Mouse (Mus musculus) CH12.LX (cell line): Measurements from ENCODE around the gene Bcas3. TPM values are rescaled to one million over a fixed set of nuclear protein-coding genes. Genes with fewer than 3 reads are reported as not detected.
A peak's percentile ranks its signal among the peaks of the same experiment; 100 is the strongest.

Source experiments
- DNase-seq: peaks from one replicate; pipeline ENCODE4 v3.0.0-alpha.2; 2013; ENCODE audit errors: extremely low read depth
- H3K27ac ChIP-seq: 2 replicates; pipeline ENCODE4 v1.5.1; 2012; ENCODE audit warnings: low read depth, mild to moderate bottlenecking, control low read depth, moderate library complexity; ENCODE audit not compliant: insufficient read depth
- H3K27me3 ChIP-seq: replicated peaks from 2 replicates; pipeline ENCODE3; 2012; ENCODE audit warnings: inconsistent platforms
- H3K36me3 ChIP-seq, 2 experiments: replicated peaks in 1 of 2; 2 replicates each; pipeline versions ENCODE3 to v1.6.1; 2012; ENCODE audit warnings: inconsistent platforms in 1 of 2, low read length in 1 of 2, mild to moderate bottlenecking in 1 of 2, mixed read lengths in 1 of 2, moderate library complexity in 1 of 2; ENCODE audit not compliant: control insufficient read depth in 1 of 2, insufficient read depth in 1 of 2
- H3K4me1 ChIP-seq, 2 experiments: 2 replicates each; pipeline ENCODE4 v1.6.1; 2012; ENCODE audit warnings: inconsistent platforms in 1 of 2, moderate library complexity in 1 of 2; ENCODE audit not compliant: insufficient read depth in 2 of 2, control insufficient read depth in 1 of 2
- H3K4me2 ChIP-seq: 2 replicates; pipeline ENCODE4 v1.6.1; 2012; ENCODE audit warnings: low read depth, mild to moderate bottlenecking, control low read depth; ENCODE audit not compliant: poor library complexity, insufficient read depth, severe bottlenecking
- H3K4me3 ChIP-seq, 3 experiments: fragments of 150-350 bp in 1 of 3; sonication (generic) in 1 of 3; replicated peaks in 1 of 3; 2 replicates each; pipeline versions ENCODE3 to v1.5.1; 2011 to 2012; ENCODE audit warnings: low read depth in 2 of 3, low read length in 2 of 3, mild to moderate bottlenecking in 2 of 3, moderate library complexity in 2 of 3, control low read depth in 1 of 3, improper control_type of control experiment in 1 of 3, inconsistent platforms in 1 of 3, mixed read lengths in 1 of 3; ENCODE audit not compliant: poor library complexity in 1 of 3
- H3K79me2 ChIP-seq: replicated peaks from 2 replicates; pipeline ENCODE4 v1.6.1; 2012; ENCODE audit warnings: mild to moderate bottlenecking, moderate library complexity; ENCODE audit not compliant: control insufficient read depth, poor library complexity, insufficient read depth, severe bottlenecking; ENCODE audit errors: extremely low read depth
- H3K9ac ChIP-seq: 2 replicates; pipeline ENCODE4 v1.6.1; 2012; ENCODE audit warnings: low read depth, mild to moderate bottlenecking, control low read depth, moderate library complexity; ENCODE audit not compliant: insufficient read depth
- H3K9me3 ChIP-seq: replicated peaks from 2 replicates; pipeline ENCODE3; 2012; ENCODE audit warnings: low read length, inconsistent platforms, mixed read lengths
- CHD1 ChIP-seq: IDR thresholded peaks from 2 replicates; pipeline ENCODE4 v1.6.1; 2012; ENCODE audit warnings: low read depth, low read length, improper control_type of control experiment, inconsistent platforms
- CTCF ChIP-seq, 2 experiments: IDR thresholded peaks in 1 of 2; conservative IDR thresholded peaks in 1 of 2; 2 replicates each; pipeline ENCODE4 v1.5.1; 2011 to 2012; ENCODE audit warnings: low read depth in 2 of 2, low read length in 2 of 2, improper control_type of control experiment in 1 of 2, inconsistent platforms in 1 of 2, mild to moderate bottlenecking in 1 of 2, moderate library complexity in 1 of 2
- E2F4 ChIP-seq: IDR thresholded peaks from 2 replicates; pipeline ENCODE4 v1.6.1; 2011; ENCODE audit warnings: low read depth, low read length, improper control_type of control experiment; ENCODE audit not compliant: insufficient replicate concordance
- ELF1 ChIP-seq: IDR thresholded peaks from 2 replicates; pipeline ENCODE4 v1.6.1; 2014; ENCODE audit warnings: low read depth, mild to moderate bottlenecking, inconsistent platforms, low read length, improper control_type of control experiment
- EP300 ChIP-seq: IDR thresholded peaks from 2 replicates; pipeline ENCODE4 v1.6.1; 2011; ENCODE audit warnings: low read length, improper control_type of control experiment
- ETS1 ChIP-seq: conservative IDR thresholded peaks from 2 replicates; pipeline ENCODE4 v1.6.1; 2012; ENCODE audit warnings: low read depth, mild to moderate bottlenecking, inconsistent platforms, low read length, improper control_type of control experiment, moderate library complexity
- GABPA ChIP-seq: IDR thresholded peaks from 2 replicates; pipeline ENCODE4 v1.6.1; 2012; ENCODE audit warnings: low read depth, low read length, improper control_type of control experiment, inconsistent platforms; ENCODE audit not compliant: insufficient replicate concordance
- HCFC1 ChIP-seq: IDR thresholded peaks from 2 replicates; pipeline ENCODE4 v1.6.1; 2012; ENCODE audit warnings: low read depth, mild to moderate bottlenecking, inconsistent platforms, low read length, improper control_type of control experiment
- IRF4 ChIP-seq: IDR thresholded peaks from 2 replicates; pipeline ENCODE4 v1.6.1; 2014; ENCODE audit warnings: low read depth, mild to moderate bottlenecking, inconsistent platforms, low read length, improper control_type of control experiment
- KAT2A ChIP-seq: IDR thresholded peaks from 2 replicates; pipeline ENCODE4 v1.6.1; 2012; ENCODE audit warnings: low read length, improper control_type of control experiment, inconsistent platforms; ENCODE audit not compliant: insufficient replicate concordance
- MAX ChIP-seq: IDR thresholded peaks from 2 replicates; pipeline ENCODE4 v1.6.1; 2011; ENCODE audit warnings: low read length, improper control_type of control experiment
- MAZ ChIP-seq: IDR thresholded peaks from 2 replicates; pipeline ENCODE4 v1.6.1; 2012; ENCODE audit warnings: low read depth, mild to moderate bottlenecking, inconsistent platforms, low read length, improper control_type of control experiment, moderate library complexity
- MXI1 ChIP-seq: IDR thresholded peaks from 2 replicates; pipeline ENCODE4 v1.6.1; 2011; ENCODE audit warnings: mild to moderate bottlenecking, low read depth, low read length, improper control_type of control experiment
- NELFE ChIP-seq: IDR thresholded peaks from 2 replicates; pipeline ENCODE4 v1.6.1; 2011; ENCODE audit warnings: low read depth, low read length, improper control_type of control experiment
- NRF1 ChIP-seq: IDR thresholded peaks from 2 replicates; pipeline ENCODE4 v1.6.1; 2014; ENCODE audit warnings: low read depth, mild to moderate bottlenecking, inconsistent platforms, low read length, improper control_type of control experiment, moderate library complexity
- PAX5 ChIP-seq: IDR thresholded peaks from 2 replicates; pipeline ENCODE4 v1.6.1; 2012; ENCODE audit warnings: low read length, inconsistent platforms, mixed read lengths
- POLR2A ChIP-seq: IDR thresholded peaks from 2 replicates; pipeline ENCODE4 v1.6.1; 2011; ENCODE audit warnings: low read depth, mild to moderate bottlenecking, improper control_type of control experiment, low read length
- POLR2AphosphoS2 ChIP-seq: IDR thresholded peaks from 2 replicates; pipeline ENCODE4 v1.6.1; 2011; ENCODE audit warnings: low read depth, low read length, improper control_type of control experiment
- RAD21 ChIP-seq: IDR thresholded peaks from 2 replicates; pipeline ENCODE4 v1.6.1; 2011; ENCODE audit warnings: low read depth, mild to moderate bottlenecking, low read length, improper control_type of control experiment, moderate library complexity
- RCOR1 ChIP-seq: conservative IDR thresholded peaks from 2 replicates; pipeline ENCODE4 v1.6.1; 2012; ENCODE audit warnings: low read depth, mild to moderate bottlenecking, inconsistent platforms, low read length, improper control_type of control experiment
- SIN3A ChIP-seq: IDR thresholded peaks from 2 replicates; pipeline ENCODE4 v1.6.1; 2012; ENCODE audit warnings: low read length, improper control_type of control experiment, inconsistent platforms
- SMC3 ChIP-seq: IDR thresholded peaks from 2 replicates; pipeline ENCODE4 v1.6.1; 2011; ENCODE audit warnings: low read depth, low read length, improper control_type of control experiment
- TBP ChIP-seq: conservative IDR thresholded peaks from 2 replicates; pipeline ENCODE4 v1.6.1; 2011; ENCODE audit warnings: low read depth, low read length, improper control_type of control experiment
- TCF12 ChIP-seq: IDR thresholded peaks from 2 replicates; pipeline ENCODE4 v1.6.1; 2014; ENCODE audit warnings: low read depth, mild to moderate bottlenecking, inconsistent platforms, low read length, improper control_type of control experiment
- UBTF ChIP-seq: IDR thresholded peaks from 2 replicates; pipeline ENCODE4 v1.6.1; 2012; ENCODE audit warnings: low read depth, mild to moderate bottlenecking, inconsistent platforms, low read length, improper control_type of control experiment, moderate library complexity
- USF2 ChIP-seq: conservative IDR thresholded peaks from 2 replicates; pipeline ENCODE4 v1.6.1; 2011; ENCODE audit warnings: low read depth, low read length, improper control_type of control experiment
- ZC3H11A ChIP-seq: IDR thresholded peaks from 2 replicates; pipeline ENCODE4 v1.6.1; 2012; ENCODE audit warnings: low read depth, mild to moderate bottlenecking, inconsistent platforms, low read length, improper control_type of control experiment
- ZKSCAN1 ChIP-seq: IDR thresholded peaks from 2 replicates; pipeline ENCODE4 v1.6.1; 2012; ENCODE audit warnings: low read depth, inconsistent platforms, low read length, improper control_type of control experiment, borderline replicate concordance
- ZMIZ1 ChIP-seq: IDR thresholded peaks from 2 replicates; pipeline ENCODE4 v1.6.1; 2012; ENCODE audit warnings: low read depth, mild to moderate bottlenecking, inconsistent platforms, low read length, improper control_type of control experiment
- ZNF384 ChIP-seq: IDR thresholded peaks from 2 replicates; pipeline ENCODE4 v1.6.1; 2012; ENCODE audit warnings: low read depth, low read length, improper control_type of control experiment, inconsistent platforms
- dilution Hi-C: fragments of 300-500 bp; cut with MboI; formaldehyde crosslinking; loops from 2 replicates; pipeline ENCODE4 v1.14.3; 2020; ENCODE audit warnings: low sequenced_read_pairs; ENCODE audit not compliant: extremely low pct_unique_long_range_greater_than_20kb, extremely low pct_ligation_motif_present
- in situ Hi-C: fragments of 300-500 bp; cut with MboI; formaldehyde crosslinking; loops from 3 replicates; pipeline ENCODE4 v1.14.3; 2019; ENCODE audit warnings: low sequenced_read_pairs, low pct_ligation_motif_present, low pct_unique_long_range_greater_than_20kb, mixed read lengths
- polyA plus RNA-seq: library from polyadenylated mRNA; unstranded; fragments of >175 nt; gene quantifications from 2 replicates; pipeline ENCODE4 v1.2.1, GENCODE M21; 2012; ENCODE audit warnings: low read depth; ENCODE audit not compliant: insufficient read length
- total RNA-seq, 2 experiments: library from RNA; depleted of rRNA; stranded (reverse); fragments of 300-350 nt in 1 of 2; fragments of >200 nt in 1 of 2; gene quantifications; 2 replicates each; pipeline ENCODE4 v1.2.3; 2012 to 2014

Gene Bcas3
- total and polyA plus RNA-seq, 3 experiments: 8.2 to 21.3 (median 9.7) TPM

DNA sequence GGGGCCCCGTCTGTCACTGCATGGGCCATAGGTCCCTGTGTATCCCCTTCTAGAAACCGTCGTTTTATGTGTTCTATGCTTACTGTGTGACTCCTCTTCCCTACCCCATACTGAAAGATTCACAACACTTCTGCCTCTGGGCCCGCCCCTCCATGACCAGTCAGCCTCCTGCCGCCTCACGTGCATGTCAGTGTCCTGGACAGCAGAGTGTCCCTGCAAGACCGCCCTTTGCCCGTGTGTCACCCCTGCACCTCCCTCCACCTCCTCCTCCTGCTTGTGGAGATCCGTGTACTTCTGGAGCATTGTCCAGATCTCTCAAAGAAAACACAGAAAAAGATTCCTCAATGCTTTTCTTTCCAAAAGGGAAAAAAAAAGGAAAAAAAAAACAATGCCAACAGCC, 468.7 kb downstream of the Bcas3 start:
- no peak for DNase-seq
- H3K4me2 ChIP-seq: no peak overlapping the region
- H3K9me3 ChIP-seq: no peaks in the 10 kb centered on the region
- TF ChIP-seq POLR2A: no peak
- TF ChIP-seq MAX: no peak
- no peak for TF ChIP-seq TBP
- TF ChIP-seq CHD1: no peak
- TF ChIP-seq MXI1: no peak
- no peak for TF ChIP-seq ZMIZ1
- TF ChIP-seq NRF1: no peak
- no peak for TF ChIP-seq ETS1
- TF ChIP-seq RCOR1: no peak
- no peak for TF ChIP-seq ZNF384
- no peak for TF ChIP-seq UBTF
- no peak for TF ChIP-seq MAZ
- no peak for TF ChIP-seq HCFC1
- TF ChIP-seq ZC3H11A: no peak
- TF ChIP-seq RAD21: no peak
- TF ChIP-seq IRF4: no peak
- no peak for TF ChIP-seq KAT2A
- TF ChIP-seq, all 38 proteins: peak for 0
- dilution Hi-C loops: no loop called here
- no peak overlapping the region for H3K4me3 ChIP-seq
- H3K9ac ChIP-seq: no peak overlapping the region
- in situ Hi-C loops: loop anchor here (5.0 to 10.0 kb wide), 2 partner anchors 297 to 439 kb away; no protein-coding TSS in a partner anchor
- no peaks in the 10 kb centered on the region for H3K36me3 ChIP-seq
- no peaks in the 10 kb centered on the region for H3K27me3 ChIP-seq
- no peak overlapping the region for H3K27ac ChIP-seq
- peaks cover 9 to 60% of the 10 kb centered on the region in 2 experiments for H3K4me1 ChIP-seq
- H3K79me2 ChIP-seq: no peaks in the 10 kb centered on the region

DNA sequence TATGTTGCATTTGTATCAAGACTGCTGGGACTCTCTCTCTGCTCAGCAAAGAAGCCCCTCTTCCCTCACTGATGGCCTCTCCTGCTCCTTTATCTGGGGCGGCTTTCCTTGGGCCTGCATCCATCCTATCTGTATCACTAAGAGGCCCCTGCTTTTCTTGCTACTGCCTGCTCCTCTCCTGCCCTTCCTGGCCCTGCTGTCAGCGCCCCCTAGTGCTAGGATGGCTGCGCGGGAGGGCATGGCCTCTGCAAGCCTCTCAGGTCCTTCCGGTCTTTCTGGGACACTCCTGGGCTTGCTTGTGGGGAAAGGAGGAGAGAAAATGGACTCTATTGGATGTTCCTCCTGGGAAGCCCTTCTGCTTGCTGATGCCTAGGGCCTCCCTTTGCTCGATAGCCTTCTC, 470.2 kb downstream of the Bcas3 start:
- Histone ChIP-seq H3K27me3 (no peaks in the 10 kb centered on the region), H3K79me2 (no peaks in the 10 kb centered on the region), H3K9me3 (no peaks in the 10 kb centered on the region), H3K4me3 (no peak overlapping the region), H3K36me3 (no peaks in the 10 kb centered on the region), H3K4me2 (no peak overlapping the region), H3K9ac (no peak overlapping the region), H3K4me1 (peaks cover 9 to 56% of the 10 kb centered on the region in 2 experiments), H3K27ac (no peak overlapping the region)
- in situ Hi-C loops (loop anchor here (5.0 to 10.0 kb wide), 2 partner anchors 298 to 441 kb away; no protein-coding TSS in a partner anchor), dilution Hi-C loops (no loop called here)
- DNase-seq: peak; percentile 88
- TF ChIP-seq MXI1: no peak
- TF ChIP-seq ELF1: peak; percentile 83
- TF ChIP-seq ETS1: no peak
- no peak for TF ChIP-seq NELFE
- no peak for TF ChIP-seq MAX
- no peak for TF ChIP-seq ZMIZ1
- TF ChIP-seq UBTF: no peak
- TF ChIP-seq E2F4: no peak
- no peak for TF ChIP-seq TBP
- no peak for TF ChIP-seq HCFC1
- TF ChIP-seq IRF4: peak; percentile 22; the same call in 1 of the 2 replicates
- TF ChIP-seq POLR2AphosphoS2: no peak
- TF ChIP-seq RAD21: peak; percentile 89
- peak; percentile 27; the same call in 1 of the 2 replicates for TF ChIP-seq NRF1
- TF ChIP-seq SMC3: peak; percentile 97
- TF ChIP-seq ZNF384: no peak
- TF ChIP-seq RCOR1: no peak
- no peak for TF ChIP-seq SIN3A
- no peak for TF ChIP-seq ZKSCAN1
- TF ChIP-seq USF2: no peak
- no peak for TF ChIP-seq CHD1
- 0 out of 2 replicates have a peak, but pooled peaks have one; percentile 18 for TF ChIP-seq TCF12
- TF ChIP-seq PAX5: no peak
- peak; percentile 48 to 97 for TF ChIP-seq CTCF (conservative IDR thresholded peaks at IDR 0.05 in 1 of 2, IDR thresholded peaks at IDR 0.05 in 1 of 2; ENCODE audit: low read depth in 2 of 2, low read length in 2 of 2)
- TF ChIP-seq GABPA: no peak
- no peak for TF ChIP-seq EP300
- no peak for TF ChIP-seq POLR2A
- TF ChIP-seq ZC3H11A: peak; percentile 58
